Comparison of ENCODE assay signal across 28 mouse cellular contexts in genomic region chr4:57732351-57732750, GRCm38 (mm10). TPM values are rescaled to one million over a fixed set of nuclear protein-coding genes. Genes with fewer than 3 reads are reported as not detected.
DNase-seq lines count a peak whose midpoint lies in the region; ATAC-seq lines count a peak whose summit lies in the region.
"Had no signal": no experiment of that assay in that cellular context is flagged by ENCODE, and none has a peak within 500 bp of the region (broad histone marks: within the 10 kb centered on the region; RNA-seq: fewer than 3 reads in every experiment).

No protein-coding gene starts in this region.

- no peak overlapping the region for H3K9ac ChIP-seq in kidney, embryonic 16.5 days (replicated peaks; ENCODE audit: low read length)
- H3K9ac ChIP-seq: embryonic facial prominence, embryonic 12.5 days; embryonic facial prominence, embryonic 15.5 days; forebrain, postnatal 0 days; heart, embryonic 12.5 days; heart, embryonic 15.5 days; hindbrain, embryonic 13.5 days had no signal

- H3K27ac ChIP-seq in kidney, embryonic 16.5 days (ENCODE audit: low read length), result no peak overlapping the region
- H3K27ac ChIP-seq: embryonic facial prominence, embryonic 12.5 days; embryonic facial prominence, embryonic 15.5 days; hindbrain, embryonic 10.5 days; hindbrain, embryonic 13.5 days had no signal

- no peak overlapping the region for H3K4me2 ChIP-seq in kidney, embryonic 16.5 days (replicated peaks; ENCODE audit: low read depth, low read length)
- H3K4me2 ChIP-seq: embryonic facial prominence, embryonic 12.5 days; embryonic facial prominence, embryonic 15.5 days; heart, embryonic 12.5 days; heart, embryonic 15.5 days; hindbrain, embryonic 13.5 days had no signal

- no peaks in the 10 kb centered on the region for H3K27me3 ChIP-seq in kidney, embryonic 16.5 days (ENCODE audit: insufficient read depth, low read length)
- H3K27me3 ChIP-seq: embryonic facial prominence, embryonic 12.5 days; embryonic facial prominence, embryonic 15.5 days; heart, embryonic 12.5 days; heart, embryonic 15.5 days; hindbrain, embryonic 13.5 days; Patski had no signal

- WGBS in kidney, embryonic 16.5 days, result 76% methylated on average over 5 of the region's 5 CpGs

- no peaks in the 10 kb centered on the region for H3K4me1 ChIP-seq in kidney, embryonic 16.5 days (ENCODE audit: insufficient read depth, low read length)
- H3K4me1 ChIP-seq: embryonic facial prominence, embryonic 12.5 days; embryonic facial prominence, embryonic 15.5 days; hindbrain, embryonic 13.5 days had no signal

- no peak for ATAC-seq in kidney, embryonic 16.5 days (ENCODE audit: low FRiP score, low TSS enrichment)
- ATAC-seq in megakaryocyte, adult 5-6 weeks (ENCODE audit: poor library complexity, severe bottlenecking), result no peak
- ATAC-seq: CD4-positive, CD25-positive, alpha-beta regulatory T cell, adult 4 months; forebrain, embryonic 14.5 days; forebrain, postnatal 0 days; hindbrain, embryonic 16.5 days; Patski had no signal

- no peaks in the 10 kb centered on the region for H3K36me3 ChIP-seq in kidney, embryonic 16.5 days (ENCODE audit: insufficient read depth, low read length)
- H3K36me3 ChIP-seq: embryonic facial prominence, embryonic 12.5 days; embryonic facial prominence, embryonic 15.5 days; hindbrain, embryonic 10.5 days; hindbrain, embryonic 13.5 days had no signal

- no peak overlapping the region for H3K4me3 ChIP-seq in kidney, embryonic 16.5 days (ENCODE audit: low read length)
- H3K4me3 ChIP-seq: embryonic facial prominence, embryonic 12.5 days; embryonic facial prominence, embryonic 15.5 days; heart, embryonic 12.5 days; heart, embryonic 15.5 days; hindbrain, embryonic 10.5 days; hindbrain, embryonic 13.5 days had no signal

- DNase-seq in kidney, adult 18-20 months, result peak; percentile 41
- DNase-seq in kidney, adult 8-10 months, result peak; percentile 80 to 84
- peak; percentile 69 for DNase-seq in kidney, postnatal 14 days
- DNase-seq in yolk sac, embryonic 10.5 days (ENCODE audit: low spot score), result peak; percentile 71
- no peak for DNase-seq in Muller cell, postnatal 12 days (ENCODE audit: inconsistent ontology term)
- DNase-seq: adrenal gland, adult 2 months; adrenal gland, postnatal 14 days; cerebellum, adult 11 months; cerebellum, adult 2 months; cerebellum, adult 9-11 months; cerebellum, postnatal 25 days; forebrain, postnatal 0 days; gastrocnemius, postnatal 25 days; heart, adult 18-20 months; heart, postnatal 10 days; heart, postnatal 36 days had no signal

- no peaks in the 10 kb centered on the region for H3K9me3 ChIP-seq in kidney, embryonic 16.5 days (ENCODE audit: low read length)
- H3K9me3 ChIP-seq: embryonic facial prominence, embryonic 12.5 days; embryonic facial prominence, embryonic 15.5 days; heart, embryonic 15.5 days; hindbrain, embryonic 10.5 days; hindbrain, embryonic 13.5 days had no signal

RNA-seq across cellular contexts. Expression of gene Akap2, which starts 14.9 kb away (rescaled TPM):
- polyA plus RNA-seq in kidney, embryonic 16.5 days (2015; fragmentation: Nextera tagmentation; extraction: Ambion mirVana), result 28.2 and 28.4 TPM in 2 replicates
- total RNA-seq in megakaryocyte, adult 5-6 weeks (2015), result 0.18 and 0.27 TPM in 2 replicates
- total RNA-seq in megakaryocyte, adult 5-6 weeks (2017), result 0.28 TPM in 1 of 2 replicates, not detected in the other
